Mouse (Mus musculus) frontal cortex, postnatal 36 days (tissue): ENCODE measurements around the gene Zfyve28.

Source experiments
- DNase-seq, 2 experiments: peaks; one replicate each; pipeline ENCODE4 v3.0.0; 2022; ENCODE audit warnings: low spot score in 2 of 2

Gene Zfyve28

GRCm38 (mm10) chr5:34207503-34207902 lies 80.7 kb downstream of the Zfyve28 start:
- DNase-seq = no peak

- no peak for DNase-seq
Measured at GRCm38 (mm10) chr5:34205788-34206187, 82.5 kb downstream of the Zfyve28 start.

GRCm38 (mm10) chr5:34204911-34205310 lies 83.3 kb downstream of the Zfyve28 start:
- DNase-seq = no peak

GRCm38 (mm10) chr5:34202006-34202405 lies 86.2 kb downstream of the Zfyve28 start:
- no peak for DNase-seq

GRCm38 (mm10) chr5:34201396-34201795 lies 86.9 kb downstream of the Zfyve28 start:
- DNase-seq = no peak

GRCm38 (mm10) chr5:34198615-34199014 lies 89.6 kb downstream of the Zfyve28 start:
- no peak for DNase-seq

GRCm38 (mm10) chr5:34197243-34197642 lies 91.0 kb downstream of the Zfyve28 start:
- peak; percentile 75 to 93 for DNase-seq

- no peak for DNase-seq
Measured at GRCm38 (mm10) chr5:34196423-34196822, 91.8 kb downstream of the Zfyve28 start.

GRCm38 (mm10) chr5:34195786-34196185 lies 92.5 kb downstream of the Zfyve28 start:
- DNase-seq = no peak

GRCm38 (mm10) chr5:34194975-34195662 lies 93.1 kb downstream of the Zfyve28 start:
- DNase-seq = peak in 1 of 2 experiments; percentile 65

- DNase-seq = no peak
Measured at GRCm38 (mm10) chr5:34194426-34194825, 93.8 kb downstream of the Zfyve28 start.

GRCm38 (mm10) chr5:34191843-34192242 lies 96.4 kb downstream of the Zfyve28 start:
- no peak for DNase-seq

- no peak for DNase-seq
Measured at GRCm38 (mm10) chr5:34191021-34191420, 97.2 kb downstream of the Zfyve28 start.

- DNase-seq = no peak
Measured at GRCm38 (mm10) chr5:34189521-34189920, 98.7 kb downstream of the Zfyve28 start.

GRCm38 (mm10) chr5:34188856-34189255 lies 99.4 kb downstream of the Zfyve28 start:
- peak in 1 of 2 experiments; percentile 29 for DNase-seq

- peak; percentile 98 to 100 for DNase-seq
Measured at GRCm38 (mm10) chr5:34187601-34188316, 100.5 kb downstream of the Zfyve28 start, which contains the start of gene Mxd4. Gene Mxd4, minus strand, starts transcription at chr5:34187720.

GRCm38 (mm10) chr5:34186961-34187391 lies 101.3 kb downstream of the Zfyve28 start:
- peak in 1 of 2 experiments; percentile 24 for DNase-seq

- no peak for DNase-seq
Measured at GRCm38 (mm10) chr5:34186391-34186790, 101.9 kb downstream of the Zfyve28 start.

GRCm38 (mm10) chr5:34185791-34186190 lies 102.5 kb downstream of the Zfyve28 start:
- no peak for DNase-seq

- DNase-seq = peak in 1 of 2 experiments; percentile 0
Measured at GRCm38 (mm10) chr5:34185051-34185580, 103.1 kb downstream of the Zfyve28 start.

GRCm38 (mm10) chr5:34183976-34184375 lies 104.3 kb downstream of the Zfyve28 start:
- peak in 1 of 2 experiments; percentile 1 for DNase-seq

- DNase-seq = no peak
Measured at GRCm38 (mm10) chr5:34183156-34183880, 104.9 kb downstream of the Zfyve28 start.
